Comparison of ENCODE assay signal across 8 mouse cellular contexts in genomic region chr8:111642939-111643263, GRCm38 (mm10). TPM values are rescaled to one million over a fixed set of nuclear protein-coding genes. Genes with fewer than 3 reads are reported as not detected.
A peak's percentile ranks its signal among the peaks of the same experiment; 100 is the strongest.
DNase-seq lines count a peak whose midpoint lies in the region; ATAC-seq lines count a peak whose summit lies in the region.

No protein-coding gene starts in this region.

- no peaks in the 10 kb centered on the region for H3K36me3 ChIP-seq in neural tube, embryonic 11.5 days (ENCODE audit: control insufficient read depth, insufficient read depth, low read length)
- H3K36me3 ChIP-seq in forebrain, embryonic 11.5 days (ENCODE audit: control insufficient read depth, insufficient read depth, low read length) = no peaks in the 10 kb centered on the region
- H3K36me3 ChIP-seq in liver, embryonic 12.5 days = no peaks in the 10 kb centered on the region
- H3K36me3 ChIP-seq in stomach, embryonic 16.5 days (ENCODE audit: control insufficient read depth, insufficient read depth, low read length) = no peaks in the 10 kb centered on the region

- no peaks in the 10 kb centered on the region for H3K27me3 ChIP-seq in neural tube, embryonic 11.5 days (ENCODE audit: control insufficient read depth, insufficient read depth, low read length)
- no peaks in the 10 kb centered on the region for H3K27me3 ChIP-seq in forebrain, embryonic 11.5 days (ENCODE audit: control insufficient read depth, insufficient read depth, low read length)
- 0 out of 2 replicates have a peak, but pooled peaks cover 6% of the 10 kb centered on the region for H3K27me3 ChIP-seq in liver, embryonic 12.5 days (replicated peaks)
- no peaks in the 10 kb centered on the region for H3K27me3 ChIP-seq in stomach, embryonic 16.5 days (ENCODE audit: control insufficient read depth, insufficient read depth, low read length)

- no peak for DNase-seq in neural tube, embryonic 11.5 days (ENCODE audit: low spot score)
- no peak for DNase-seq in neural tube, embryonic 10.5 days (ENCODE audit: extremely low spot score, low spot score)
- DNase-seq in forebrain, embryonic 11.5 days (ENCODE audit: low spot score) = no peak
- no peak for DNase-seq in layer of hippocampus, postnatal 14 days (ENCODE audit: low spot score in 2 of 2)
- no peak for DNase-seq in gastrocnemius, postnatal 10 days
- DNase-seq in adrenal gland, postnatal 10 days = no peak

- 13% methylated on average over 5 of the region's 5 CpGs for WGBS in neural tube, embryonic 11.5 days
- 19% methylated on average over 5 of the region's 5 CpGs for whole genome bisulfite sequencing in forebrain, embryonic 11.5 days
- 3% methylated on average over 5 of the region's 5 CpGs for WGBS in liver, embryonic 12.5 days (ENCODE audit: insufficient replicate concordance)
- 6% methylated on average over 5 of the region's 5 CpGs for WGBS in stomach, embryonic 16.5 days

- H3K9me3 ChIP-seq in neural tube, embryonic 11.5 days (ENCODE audit: control insufficient read depth, low read length) = no peaks in the 10 kb centered on the region
- H3K9me3 ChIP-seq in forebrain, embryonic 11.5 days (ENCODE audit: control insufficient read depth, low read length) = no peaks in the 10 kb centered on the region
- no peaks in the 10 kb centered on the region for H3K9me3 ChIP-seq in liver, embryonic 12.5 days (replicated peaks)
- no peaks in the 10 kb centered on the region for H3K9me3 ChIP-seq in stomach, embryonic 16.5 days (replicated peaks; ENCODE audit: control insufficient read depth, low read length)

- H3K9ac ChIP-seq in neural tube, embryonic 11.5 days (ENCODE audit: low read length) = peak overlapping the region; percentile 92
- H3K9ac ChIP-seq in forebrain, embryonic 11.5 days (ENCODE audit: low read length) = peak overlapping the region; percentile 81
- peak overlapping the region; percentile 59 for H3K9ac ChIP-seq in liver, embryonic 12.5 days
- H3K9ac ChIP-seq in stomach, embryonic 16.5 days (ENCODE audit: low read length) = peak overlapping the region; percentile 64

- peak; percentile 25; the same call in 1 of the 2 replicates for ATAC-seq in neural tube, embryonic 11.5 days (ENCODE audit: insufficient read depth, low FRiP score, low TSS enrichment)
- peak; percentile 49 for ATAC-seq in forebrain, embryonic 11.5 days (replicated peaks; ENCODE audit: low FRiP score)
- peak; percentile 50 for ATAC-seq in liver, embryonic 12.5 days
- ATAC-seq in stomach, embryonic 16.5 days (ENCODE audit: insufficient read depth, low FRiP score) = peak; percentile 19; the same call in 1 of the 2 replicates

- H3K4me3 ChIP-seq in neural tube, embryonic 11.5 days (ENCODE audit: low read depth, low read length) = peak overlapping the region; percentile 85
- peak overlapping the region; percentile 65 for H3K4me3 ChIP-seq in forebrain, embryonic 11.5 days (ENCODE audit: low read depth, low read length)
- H3K4me3 ChIP-seq in liver, embryonic 12.5 days = peak overlapping the region; percentile 79
- peak overlapping the region; percentile 67 for H3K4me3 ChIP-seq in stomach, embryonic 16.5 days (replicated peaks; ENCODE audit: low read length)

- H3K4me2 ChIP-seq in neural tube, embryonic 11.5 days (ENCODE audit: low read depth) = peak overlapping the region; percentile 54
- H3K4me2 ChIP-seq in forebrain, embryonic 11.5 days (ENCODE audit: low read depth, low read length, severe bottlenecking) = peak overlapping the region; percentile 47
- H3K4me2 ChIP-seq in liver, embryonic 12.5 days = peak overlapping the region; percentile 97
- H3K4me2 ChIP-seq in stomach, embryonic 16.5 days (ENCODE audit: low read depth, low read length) = peak overlapping the region; percentile 57

- H3K4me1 ChIP-seq in neural tube, embryonic 11.5 days (ENCODE audit: control insufficient read depth, insufficient read depth, low read length) = no peaks in the 10 kb centered on the region
- no peaks in the 10 kb centered on the region for H3K4me1 ChIP-seq in forebrain, embryonic 11.5 days (replicated peaks; ENCODE audit: control insufficient read depth, insufficient read depth, low read length)
- peaks cover 35% of the 10 kb centered on the region for H3K4me1 ChIP-seq in liver, embryonic 12.5 days
- peaks cover 8% of the 10 kb centered on the region; the same call in 1 of the 2 replicates for H3K4me1 ChIP-seq in stomach, embryonic 16.5 days (ENCODE audit: control insufficient read depth, insufficient read depth, low read length)

- no peak overlapping the region for H3K27ac ChIP-seq in neural tube, embryonic 11.5 days (ENCODE audit: low read depth, low read length)
- H3K27ac ChIP-seq in forebrain, embryonic 11.5 days (ENCODE audit: low read depth, low read length) = no peak overlapping the region
- H3K27ac ChIP-seq in liver, embryonic 12.5 days = peak overlapping the region; percentile 94
- peak overlapping the region; percentile 94 for H3K27ac ChIP-seq in stomach, embryonic 16.5 days (ENCODE audit: low read length)

RNA-seq across cellular contexts. Expression of gene Zfp1, which starts 0.3 kb away (rescaled TPM):
- 22.3 and 22.7 TPM in 2 replicates for polyA plus RNA-seq in neural tube, embryonic 11.5 days (2014; fragmentation: Nextera tagmentation; extraction: Ambion mirVana)
- 21.8 and 25.0 TPM in 2 replicates for polyA plus RNA-seq in forebrain, embryonic 11.5 days (2014; fragmentation: Nextera tagmentation; extraction: Ambion mirVana)
- 7.4 and 8.4 TPM in 2 replicates for polyA plus RNA-seq in liver, embryonic 12.5 days (2016; fragmentation: Nextera tagmentation; extraction: Ambion mirVana)
- 19.3 TPM in 2 replicates for polyA plus RNA-seq in stomach, embryonic 16.5 days (2015; fragmentation: Nextera tagmentation; extraction: Ambion mirVana)
- total RNA-seq in layer of hippocampus, postnatal 14 days (2021) = 10 to 100 TPM; 21.2 to 22.7 TPM
- 10 to 100 TPM in 1 of 2 experiments, 1 to 10 TPM in 1; 7.7 to 11.6 TPM for total RNA-seq in gastrocnemius, postnatal 10 days (2021)
- total RNA-seq in adrenal gland, postnatal 10 days (2021) = 10 to 100 TPM in 1 of 2 experiments, 1 to 10 TPM in 1; 9.0 to 12.1 TPM

RNA-seq across cellular contexts. Expression of gene Ldhd, which starts 12.7 kb away (rescaled TPM):
- polyA plus RNA-seq in neural tube, embryonic 11.5 days (2014; fragmentation: Nextera tagmentation; extraction: Ambion mirVana) = 0.15 and 0.21 TPM in 2 replicates
- polyA plus RNA-seq in forebrain, embryonic 11.5 days (2014; fragmentation: Nextera tagmentation; extraction: Ambion mirVana) = 0.11 and 0.27 TPM in 2 replicates
- 0.11 and 0.12 TPM in 2 replicates for polyA plus RNA-seq in liver, embryonic 12.5 days (2016; fragmentation: Nextera tagmentation; extraction: Ambion mirVana)
- 2.9 and 3.4 TPM in 2 replicates for polyA plus RNA-seq in stomach, embryonic 16.5 days (2015; fragmentation: Nextera tagmentation; extraction: Ambion mirVana)
- total RNA-seq in layer of hippocampus, postnatal 14 days (2021) = 1 to 10 TPM; 4.6 to 6.2 TPM
- total RNA-seq in gastrocnemius, postnatal 10 days (2021) = 1 to 10 TPM; 7.9 to 8.2 TPM
- 10 to 100 TPM; 20.4 to 23.4 TPM for total RNA-seq in adrenal gland, postnatal 10 days (2021)

RNA-seq across cellular contexts. Expression of gene Ctrb1, which starts 47.9 kb away (rescaled TPM):
- not detected in 2 replicates for polyA plus RNA-seq in neural tube, embryonic 11.5 days (2014; fragmentation: Nextera tagmentation; extraction: Ambion mirVana)
- not detected in 2 replicates for polyA plus RNA-seq in forebrain, embryonic 11.5 days (2014; fragmentation: Nextera tagmentation; extraction: Ambion mirVana)
- not detected in 2 replicates for polyA plus RNA-seq in liver, embryonic 12.5 days (2016; fragmentation: Nextera tagmentation; extraction: Ambion mirVana)
- 3,395 and 3,754 TPM in 2 replicates for polyA plus RNA-seq in stomach, embryonic 16.5 days (2015; fragmentation: Nextera tagmentation; extraction: Ambion mirVana)
- not detected for total RNA-seq in layer of hippocampus, postnatal 14 days (2021)
- not detected for total RNA-seq in gastrocnemius, postnatal 10 days (2021)
- total RNA-seq in adrenal gland, postnatal 10 days (2021) = under 1 TPM in 1 of 2 experiments, not detected in 1; 0.42 TPM

Comparison
In these comparisons a context has a peak if more than half of its experiments do, and no peak if none do; other contexts are left out.
1. H3K27ac ChIP-seq: peak in liver, embryonic 12.5 days (single experiment) and stomach, embryonic 16.5 days (single experiment); none in neural tube, embryonic 11.5 days (single experiment) and forebrain, embryonic 11.5 days (single experiment).
2. H3K4me2 ChIP-seq: peak in every context shown above with its lines; median percentile 97 in liver, embryonic 12.5 days; 57 in stomach, embryonic 16.5 days; 54 in neural tube, embryonic 11.5 days; 47 in forebrain, embryonic 11.5 days.
3. RNA of gene Ctrb1, which starts 47.9 kb away (polyA plus RNA-seq): 3,395 to 3,754 TPM in stomach, embryonic 16.5 days; not detected in neural tube, embryonic 11.5 days, not detected in forebrain, embryonic 11.5 days and not detected in liver, embryonic 12.5 days; every median in the first group is over 1,000 times any median in the second.
4. Peak in every context shown above with its lines, with median percentiles within 50 percentile points of each other: ATAC-seq, H3K4me3 ChIP-seq and H3K9ac ChIP-seq.